Comparison of ENCODE assay signal across 1 mouse cellular context in the genomic region with DNA sequence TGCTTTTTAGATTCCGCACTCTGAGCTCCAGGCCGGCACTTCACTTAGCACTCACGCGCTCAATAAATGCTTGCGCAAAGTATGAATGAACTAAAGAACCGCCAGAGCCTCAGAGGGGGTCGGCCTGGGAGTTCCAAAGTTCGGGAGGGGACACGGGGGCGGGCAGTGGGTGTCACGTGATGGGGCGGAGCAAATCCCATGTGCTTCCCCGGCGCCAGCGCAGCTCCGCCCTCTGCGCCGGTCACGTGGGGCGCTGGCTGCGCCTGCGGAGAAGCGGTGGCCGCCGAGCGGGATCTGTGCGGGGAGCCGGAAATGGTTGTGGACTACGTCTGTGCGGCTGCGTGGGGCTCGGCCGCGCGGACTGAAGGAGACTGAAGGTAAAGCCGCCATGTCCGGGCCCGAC.
TF ChIP-seq lines count a peak whose summit lies in the region.

No protein-coding gene starts in this region.

TF ChIP-seq in myocyte, 11 proteins besides CTCF, POLR2A, EP300 and RAD21 (continued from another document):
- TF ChIP-seq TCF3 (IDR thresholded peaks at IDR 0.05; ENCODE audit: insufficient read length, low read depth) (no peak), USF1 (IDR thresholded peaks at IDR 0.05; ENCODE audit: low read depth) (peak; percentile 99), TCF12 (IDR thresholded peaks at IDR 0.05; ENCODE audit: insufficient read depth, poor library complexity, severe bottlenecking) (no peak), MAX (IDR thresholded peaks at IDR 0.05; ENCODE audit: low read depth) (no peak)
